Mouse (Mus musculus): ENCODE results near the gene Myo15b. TPM values are rescaled to one million over a fixed set of nuclear protein-coding genes. Genes with fewer than 3 reads are reported as not detected.
"Not testable (repeated sequence)": the region's sequence is repeated elsewhere in the genome, so short reads cannot be mapped to it uniquely, and the experiment has no call there.

Myo15b gene
- total RNA-seq, 2 experiments from 2014 or later: 2.1 to 5.4 TPM

- no peak for ATAC-seq (replicated peaks; ENCODE audit: poor library complexity, severe bottlenecking)
These were observed 27.5 kb upstream of the Myo15b start for GRCm38 (mm10) chr11:115830550-115831325.

GRCm38 (mm10) chr11:115831518-115831917 is 26.7 kb upstream of the Myo15b start:
- ATAC-seq (replicated peaks; ENCODE audit: poor library complexity, severe bottlenecking): no peak

GRCm38 (mm10) chr11:115832064-115832463 is 26.1 kb upstream of the Myo15b start:
- ATAC-seq (replicated peaks; ENCODE audit: poor library complexity, severe bottlenecking): no peak

- ATAC-seq (replicated peaks; ENCODE audit: poor library complexity, severe bottlenecking): no peak
These were observed 25.7 kb upstream of the Myo15b start for GRCm38 (mm10) chr11:115832523-115832922.

- no peak for ATAC-seq (replicated peaks; ENCODE audit: poor library complexity, severe bottlenecking)
These were observed 25.1 kb upstream of the Myo15b start for GRCm38 (mm10) chr11:115833021-115833513.

GRCm38 (mm10) chr11:115834033-115834432 is 24.2 kb upstream of the Myo15b start:
- ATAC-seq (replicated peaks; ENCODE audit: poor library complexity, severe bottlenecking): no peak

- ATAC-seq (replicated peaks; ENCODE audit: poor library complexity, severe bottlenecking): no peak
These were observed 21.4 kb upstream of the Myo15b start for GRCm38 (mm10) chr11:115836656-115837395.

GRCm38 (mm10) chr11:115837606-115838345 is 20.4 kb upstream of the Myo15b start:
- no peak for ATAC-seq (replicated peaks; ENCODE audit: poor library complexity, severe bottlenecking)

GRCm38 (mm10) chr11:115838895-115839311 is 19.3 kb upstream of the Myo15b start:
- ATAC-seq (replicated peaks; ENCODE audit: poor library complexity, severe bottlenecking): no peak

GRCm38 (mm10) chr11:115839732-115840131 is 18.5 kb upstream of the Myo15b start:
- no peak for ATAC-seq (replicated peaks; ENCODE audit: poor library complexity, severe bottlenecking)

- ATAC-seq (replicated peaks; ENCODE audit: poor library complexity, severe bottlenecking): no peak
These were observed 17.2 kb upstream of the Myo15b start for GRCm38 (mm10) chr11:115841044-115841443.

GRCm38 (mm10) chr11:115841961-115842550 is 16.1 kb upstream of the Myo15b start:
- no peak for ATAC-seq (replicated peaks; ENCODE audit: poor library complexity, severe bottlenecking)

- ATAC-seq (replicated peaks; ENCODE audit: poor library complexity, severe bottlenecking): no peak
These were observed 14.9 kb upstream of the Myo15b start for GRCm38 (mm10) chr11:115843141-115843890.

GRCm38 (mm10) chr11:115843891-115844239 is 14.3 kb upstream of the Myo15b start:
- ATAC-seq (replicated peaks; ENCODE audit: poor library complexity, severe bottlenecking): no peak

GRCm38 (mm10) chr11:115844240-115844639 is 14.0 kb upstream of the Myo15b start:
- ATAC-seq (replicated peaks; ENCODE audit: poor library complexity, severe bottlenecking): no peak

- no peak for ATAC-seq (replicated peaks; ENCODE audit: poor library complexity, severe bottlenecking)
These were observed 12.4 kb upstream of the Myo15b start for GRCm38 (mm10) chr11:115845819-115846218.

GRCm38 (mm10) chr11:115854674-115855073 is 3.5 kb upstream of the Myo15b start:
- no peak for ATAC-seq (replicated peaks; ENCODE audit: poor library complexity, severe bottlenecking)

GRCm38 (mm10) chr11:115857146-115857545 is 1.1 kb upstream of the Myo15b start:
- not testable (repeated sequence) for ATAC-seq (replicated peaks; ENCODE audit: poor library complexity, severe bottlenecking)

- no peak for ATAC-seq (replicated peaks; ENCODE audit: poor library complexity, severe bottlenecking)
These were observed 270 bp upstream of the Myo15b start for GRCm38 (mm10) chr11:115857936-115858335.

Data from granulocyte monocyte progenitor cell, adult 5-6 weeks (primary cell).